Mouse (Mus musculus) spleen, adult 10 weeks (tissue): Measurements from ENCODE around the gene Pax4. TPM values are rescaled to one million over a fixed set of nuclear protein-coding genes. Genes with fewer than 3 reads are reported as not detected.

Experiments
- polyA plus RNA-seq: library from polyadenylated mRNA; stranded (reverse); fragments of 350-450 nt; fragmentation: Illumina TruSeq; extraction: RNeasy Lipid Tissue Mini Kit (QIAGEN cat#74804); gene quantifications from one replicate; pipeline ENCODE4 v1.2.3, GENCODE M21; 2015; ENCODE audit warnings: low replicate concordance; ENCODE audit not compliant: insufficient read depth

Gene Pax4
- not detected for polyA plus RNA-seq

GRCm38 (mm10) chr6:28449253-28449652, at the start of gene Pax4:
Gene Pax4 (minus strand): TSS chr6:28449353.

GRCm38 (mm10) chr6:28474839-28475238, 25.7 kb upstream of the Pax4 start, which contains the start of gene Snd1:
Gene Snd1 (plus strand): TSS chr6:28475139.

GRCm38 (mm10) chr6:28428290-28428689, 20.9 kb downstream of the Pax4 start, which contains the start of gene Gcc1:
Gene Gcc1 (minus strand): TSS chr6:28428390.

GRCm38 (mm10) chr6:28427096-28427839, 21.9 kb downstream of the Pax4 start, which contains the start of gene Fscn3:
Gene Fscn3 (plus strand): TSS chr6:28427789.

GRCm38 (mm10) chr6:28423313-28423712, 25.8 kb downstream of the Pax4 start, which contains the start of gene Arf5:
Gene Arf5 (plus strand): TSS chr6:28423560.

GRCm38 (mm10) chr6:28397681-28398203, 51.4 kb downstream of the Pax4 start, which contains the start of gene Zfp800:
Gene Zfp800 (minus strand): TSS chr6:28398005.

Other genes with a start within 250 kb of the Pax4 start
- 48.9 TPM for gene Zfp800, start 51.3 kb downstream of the Pax4 start, polyA plus RNA-seq
- 55.3 TPM for gene Arf5, start 25.8 kb downstream of the Pax4 start, polyA plus RNA-seq
- gene Fscn3, start 21.6 kb downstream of the Pax4 start, polyA plus RNA-seq, result not detected
- gene Gcc1, start 21.0 kb downstream of the Pax4 start, polyA plus RNA-seq, result 10.4 TPM
- gene Snd1, start 25.8 kb upstream of the Pax4 start, polyA plus RNA-seq, result 39.8 TPM